Comparison of ENCODE assay signal across 16 mouse cellular contexts in the genomic region with DNA sequence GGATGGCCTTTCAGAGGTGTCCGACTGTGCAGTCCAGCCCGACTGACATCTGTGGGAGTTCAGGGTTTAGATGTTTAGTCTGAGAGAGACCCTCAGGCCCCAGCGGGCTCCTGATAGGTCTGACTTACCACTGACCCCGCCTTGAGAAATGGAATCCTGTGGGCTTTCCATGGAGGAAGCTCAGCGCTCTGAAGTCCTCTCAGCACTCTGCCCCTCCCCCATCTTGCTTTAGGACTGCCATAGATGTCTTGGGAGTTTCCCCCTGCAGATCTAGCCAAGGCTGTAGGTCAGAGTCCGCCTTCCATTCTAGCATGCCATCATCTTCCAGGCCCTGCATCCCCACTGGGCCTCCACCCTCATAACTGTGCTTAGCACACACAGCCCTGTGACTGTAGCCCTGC.
DNase-seq lines count a peak whose midpoint lies in the region; ATAC-seq and TF ChIP-seq lines count a peak whose summit lies in the region.
"Had no signal": no experiment of that assay in that cellular context is flagged by ENCODE, and none has a peak within 500 bp of the region (broad histone marks: within the 10 kb centered on the region; RNA-seq: fewer than 3 reads in every experiment).

No protein-coding gene starts in this region.

- DNase-seq in kidney, postnatal 25 days: no peak
- peak; percentile 34 for DNase-seq in ES-CJ7 (ENCODE audit: low read depth, low spot score)
- peak; percentile 14 for DNase-seq in brain, embryonic 14.5 days (ENCODE audit: low read depth)
- DNase-seq in limb, embryonic 10.5 days (ENCODE audit: low spot score): no peak
- DNase-seq in cerebellum, adult 2 months: no peak
- no peak for DNase-seq in layer of hippocampus, postnatal 10 days (ENCODE audit: low spot score in 2 of 2)
- DNase-seq: adrenal gland, postnatal 10 days; cerebellum, postnatal 25 days; gastrocnemius, postnatal 10 days; kidney, adult 9 months; thymus, postnatal 4 days had no signal

- H3K9ac ChIP-seq in kidney, embryonic 15.5 days: no peak overlapping the region
- H3K9ac ChIP-seq: forebrain, embryonic 15.5 days; limb, embryonic 15.5 days had no signal

- peak; percentile 70 for ATAC-seq in kidney, embryonic 15.5 days (replicated peaks; ENCODE audit: low FRiP score)
- ATAC-seq: forebrain, embryonic 15.5 days; Patski had no signal

- no peak overlapping the region for H3K27ac ChIP-seq in kidney, embryonic 15.5 days
- H3K27ac ChIP-seq in limb, embryonic 10.5 days: peak overlapping the region; percentile 27; the same call in 1 of the 2 replicates
- no peak overlapping the region for H3K27ac ChIP-seq in cerebellum, adult 2 months (ENCODE audit: insufficient read depth, low read length)
- H3K27ac ChIP-seq: forebrain, embryonic 15.5 days; limb, embryonic 15.5 days had no signal

- H3K27me3 ChIP-seq in kidney, embryonic 15.5 days: peaks cover 2% of the 10 kb centered on the region; the same call in 1 of the 2 replicates
- H3K27me3 ChIP-seq in limb, embryonic 10.5 days (ENCODE audit: low read depth, poor library complexity, severe bottlenecking): no peaks in the 10 kb centered on the region
- H3K27me3 ChIP-seq in cerebellum, adult 2 months (ENCODE audit: control insufficient read depth, insufficient read depth, low read length): no peaks in the 10 kb centered on the region
- H3K27me3 ChIP-seq: forebrain, embryonic 15.5 days; limb, embryonic 15.5 days had no signal

- peaks cover 6% of the 10 kb centered on the region for H3K4me1 ChIP-seq in kidney, embryonic 15.5 days
- peaks cover 44% of the 10 kb centered on the region for H3K4me1 ChIP-seq in limb, embryonic 10.5 days
- no peaks in the 10 kb centered on the region for H3K4me1 ChIP-seq in cerebellum, adult 2 months (ENCODE audit: control insufficient read depth, insufficient read depth, low read length)
- H3K4me1 ChIP-seq: forebrain, embryonic 15.5 days; limb, embryonic 15.5 days had no signal

- no peak overlapping the region for H3K4me3 ChIP-seq in kidney, embryonic 15.5 days (replicated peaks)
- no peak overlapping the region for H3K4me3 ChIP-seq in limb, embryonic 10.5 days
- H3K4me3 ChIP-seq in cerebellum, adult 2 months (replicated peaks; ENCODE audit: insufficient read depth, low read depth, low read length): no peak overlapping the region
- H3K4me3 ChIP-seq: forebrain, embryonic 15.5 days; limb, embryonic 15.5 days; megakaryocyte, embryonic 14.5 days had no signal

- H3K9me3 ChIP-seq in kidney, embryonic 15.5 days (replicated peaks): no peaks in the 10 kb centered on the region
- no peaks in the 10 kb centered on the region for H3K9me3 ChIP-seq in limb, embryonic 10.5 days (replicated peaks)
- H3K9me3 ChIP-seq: forebrain, embryonic 15.5 days; limb, embryonic 15.5 days; megakaryocyte, embryonic 14.5 days had no signal

- no peaks in the 10 kb centered on the region for H3K36me3 ChIP-seq in kidney, embryonic 15.5 days
- H3K36me3 ChIP-seq in limb, embryonic 10.5 days: no peaks in the 10 kb centered on the region
- H3K36me3 ChIP-seq: forebrain, embryonic 15.5 days; limb, embryonic 15.5 days had no signal

- H3K4me2 ChIP-seq in kidney, embryonic 15.5 days: no peak overlapping the region
- H3K4me2 ChIP-seq: forebrain, embryonic 15.5 days; limb, embryonic 15.5 days had no signal

- WGBS in kidney, embryonic 15.5 days: 33% methylated on average over 6 of the region's 6 CpGs
- WGBS in limb, embryonic 10.5 days: 35% methylated on average over 6 of the region's 6 CpGs
- 67% methylated on average over 6 of the region's 6 CpGs for WGBS in cerebellum, adult 2 months

- no peak for TF ChIP-seq CTCF in brain, embryonic 14.5 days (IDR thresholded peaks at IDR 0.05; ENCODE audit: borderline replicate concordance, extremely low read depth, insufficient read depth, insufficient read length)
- TF ChIP-seq CTCF in cerebellum, adult 2 months (IDR thresholded peaks at IDR 0.05; ENCODE audit: borderline replicate concordance, insufficient read depth, low read depth, low read length): no peak

- TF ChIP-seq POLR2A in brain, embryonic 14.5 days (IDR thresholded peaks at IDR 0.05; ENCODE audit: borderline replicate concordance, extremely low read depth, insufficient read depth, insufficient read length, poor library complexity, severe bottlenecking): no peak
- TF ChIP-seq POLR2A in cerebellum, adult 2 months (IDR thresholded peaks at IDR 0.05; ENCODE audit: borderline replicate concordance, insufficient read depth, low read length): no peak

Comparison
In these comparisons a context has a peak if more than half of its experiments do, and no peak if none do; other contexts are left out.
1. DNase-seq: peak in ES-CJ7 (single experiment) and brain, embryonic 14.5 days (single experiment); none in kidney, postnatal 25 days (0 of 2), limb, embryonic 10.5 days (single experiment), cerebellum, adult 2 months (0 of 2) and layer of hippocampus, postnatal 10 days (0 of 2).